Mouse (Mus musculus) adrenal gland, postnatal 4 days (tissue): ENCODE measurements at regions not wholly inside any gene's neighbourhood (a gene's known extent, or its start where the extent isn't known, plus 50 kb on each side); places are given as distances from the start of the nearest gene placed in this dataset.

Source experiments
- DNase-seq, 2 experiments: peaks; one replicate each; pipeline ENCODE4 v3.0.0; 2021 to 2022; ENCODE audit warnings: low spot score in 2 of 2, mixed read lengths in 2 of 2

DNA sequence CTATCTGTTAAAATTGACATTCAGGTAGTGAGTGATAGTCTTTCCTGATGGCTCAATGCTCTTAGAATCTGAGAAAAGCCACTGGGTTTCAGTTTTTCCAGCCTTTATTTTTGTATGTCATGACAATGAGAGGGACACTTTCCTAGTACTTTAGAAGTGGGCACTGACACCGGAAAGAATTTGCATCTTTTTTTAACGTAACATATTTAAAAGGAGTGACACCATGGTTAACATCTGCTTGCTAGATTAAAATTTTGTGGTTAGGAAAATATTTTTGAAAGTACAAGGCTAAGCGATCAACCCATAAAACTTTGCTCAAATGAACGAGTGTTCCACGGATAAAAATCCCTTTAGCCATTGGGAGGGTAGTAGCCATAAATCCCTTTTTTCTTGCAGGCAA is 174.7 kb downstream of the 1700129C05Rik start:
- no peak for DNase-seq

- DNase-seq, result no peak
Measured at GRCm38 (mm10) chr14:58967163-58967562, 175.5 kb downstream of the 1700129C05Rik start.

DNA sequence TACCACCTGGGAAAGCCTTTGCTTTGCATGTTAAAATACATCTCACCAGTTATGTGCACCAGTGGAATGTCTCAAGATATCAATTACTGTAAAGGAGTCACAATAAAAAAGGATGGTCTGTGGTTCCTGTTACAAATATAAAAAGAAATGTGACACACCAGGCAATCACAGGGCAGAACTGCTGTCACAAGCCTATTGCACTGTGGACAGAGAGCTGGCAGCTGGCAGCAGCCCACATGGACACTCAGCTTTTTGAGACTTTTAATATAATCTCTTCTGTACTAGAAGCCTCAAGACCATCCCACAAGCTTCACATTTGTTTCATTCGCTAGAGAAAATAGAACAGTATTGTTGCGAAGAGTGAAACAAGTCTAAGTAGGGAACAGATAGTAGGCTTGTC is 197.7 kb downstream of the 1700129C05Rik start:
- no peak for DNase-seq

GRCm38 (mm10) chr14:58943267-58943765 is 199.4 kb downstream of the 1700129C05Rik start:
- DNase-seq, result no peak

DNA sequence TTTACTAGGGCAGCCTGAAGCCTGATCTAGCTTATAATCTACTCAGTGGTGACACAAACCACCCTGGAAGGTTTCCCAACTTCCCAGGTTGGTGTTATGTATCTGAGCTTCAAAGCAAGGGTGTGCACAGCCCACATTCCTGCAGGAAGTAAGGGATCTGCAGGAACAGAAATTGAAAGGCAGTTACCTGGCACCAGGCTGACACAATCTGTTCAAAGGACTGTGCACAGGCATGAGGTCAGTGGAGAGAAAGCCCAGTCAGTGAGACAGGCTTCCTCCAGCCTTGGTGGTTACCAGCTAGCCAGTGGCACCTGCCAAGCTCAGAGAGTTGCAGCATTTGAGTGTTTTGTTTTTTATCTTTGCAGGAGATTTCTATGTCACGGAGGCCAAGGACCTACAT is 203.6 kb downstream of the 1700129C05Rik start:
- DNase-seq, result no peak

DNA sequence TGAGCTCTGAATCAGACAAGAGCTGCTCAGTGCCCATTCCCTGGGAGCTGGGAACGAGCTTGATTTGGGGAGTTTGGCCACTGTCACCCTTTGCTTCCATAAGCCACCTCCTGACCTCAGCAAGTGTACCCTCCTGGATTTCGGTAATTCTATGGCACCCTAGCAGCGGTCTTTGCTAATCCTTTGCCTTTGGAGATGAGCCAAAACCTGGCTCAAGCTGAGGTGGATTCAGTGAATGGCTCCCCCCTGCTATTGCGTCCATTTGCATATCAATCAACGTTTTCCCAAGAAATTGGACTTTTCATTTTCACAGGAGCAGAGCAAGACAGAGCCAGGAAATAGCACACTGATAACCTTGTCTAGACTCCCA is 204.1 kb downstream of the 1700129C05Rik start:
- DNase-seq, result no peak

DNA sequence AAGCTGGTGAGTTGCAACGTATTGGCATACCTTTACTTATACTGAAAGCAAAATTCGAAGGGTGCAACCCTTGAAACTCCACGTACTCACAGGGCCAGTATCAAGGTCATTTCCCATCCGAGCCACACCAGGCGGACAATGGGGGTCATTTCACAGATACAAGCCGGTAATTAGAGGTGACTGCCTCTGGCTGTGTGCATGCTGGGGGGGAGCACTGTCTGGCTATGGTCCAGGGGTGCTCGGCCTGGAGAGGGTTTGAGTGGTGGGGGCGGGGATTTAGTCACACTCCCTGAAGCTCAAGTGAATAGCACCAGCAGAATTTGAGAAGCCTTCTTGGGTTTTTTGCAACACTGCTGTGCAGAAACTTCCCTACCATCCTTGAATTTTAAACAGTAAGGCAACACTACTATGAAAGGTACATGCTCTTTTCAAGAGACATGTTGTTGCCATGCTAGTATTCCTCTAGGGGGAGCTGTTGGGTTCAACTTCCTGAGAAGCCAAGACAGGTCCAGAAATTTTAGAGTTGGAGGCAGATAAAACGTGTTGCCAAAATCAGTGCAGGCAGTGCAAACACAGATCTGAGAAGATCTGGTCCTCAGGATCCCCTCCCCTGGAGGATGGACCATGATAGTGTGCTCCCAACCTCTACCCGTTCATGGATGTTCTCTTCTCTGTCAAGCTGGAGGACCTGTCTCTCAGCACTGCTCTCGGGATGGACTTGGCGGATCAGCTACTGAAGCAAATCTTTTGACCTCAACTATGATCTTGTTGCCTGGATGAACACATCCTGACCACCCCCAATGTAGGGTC is 204.7 kb downstream of the 1700129C05Rik start:
- no peak for DNase-seq

DNA sequence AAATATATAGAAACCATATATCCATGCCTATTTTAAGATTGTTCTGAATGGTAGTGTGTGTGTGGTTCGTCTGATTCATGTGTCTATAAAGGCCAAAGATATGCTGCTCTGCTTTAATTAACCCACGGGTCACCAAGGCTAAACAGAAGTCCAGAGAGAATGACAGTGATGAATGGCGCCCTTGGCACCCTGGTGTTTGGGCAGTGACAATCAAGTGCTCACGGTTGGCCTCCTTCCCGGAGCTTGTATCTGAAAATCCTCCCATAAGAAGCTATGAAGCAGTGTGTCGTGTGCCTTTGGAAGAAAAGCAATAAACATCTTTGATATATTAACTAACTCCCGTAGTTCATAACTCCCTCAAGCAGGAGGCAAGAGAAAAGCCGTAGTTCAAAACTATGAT is 205.4 kb downstream of the 1700129C05Rik start:
- peak; percentile 18 to 27 for DNase-seq

- no peak for DNase-seq
Measured at GRCm38 (mm10) chr14:58936131-58936530, 206.6 kb downstream of the 1700129C05Rik start.

- DNase-seq, result no peak
Measured at GRCm38 (mm10) chr14:58917853-58918252, 224.8 kb downstream of the 1700129C05Rik start.

DNA sequence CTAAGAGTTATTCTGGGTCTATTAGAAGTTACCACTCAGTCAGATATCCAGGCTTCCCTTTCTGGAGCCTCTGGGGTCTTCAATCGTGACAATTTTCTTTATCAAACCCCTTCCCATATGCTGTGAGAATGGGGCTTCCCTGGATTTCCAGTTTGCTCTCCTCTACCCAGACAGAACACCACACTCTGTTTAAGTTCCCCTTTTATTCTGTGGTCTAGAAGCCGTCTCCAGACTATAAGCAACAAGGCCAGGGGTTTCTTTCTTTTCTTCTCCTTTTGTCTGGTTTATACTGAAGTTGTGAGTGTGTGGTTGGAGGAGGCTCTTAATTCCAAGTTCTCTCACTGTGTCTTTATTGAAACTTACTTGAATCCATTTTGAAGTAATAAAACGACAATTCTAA is 225.5 kb downstream of the 1700129C05Rik start:
- DNase-seq, result no peak

GRCm38 (mm10) chr14:58914937-58915336 is 227.8 kb downstream of the 1700129C05Rik start:
- DNase-seq, result no peak

DNA sequence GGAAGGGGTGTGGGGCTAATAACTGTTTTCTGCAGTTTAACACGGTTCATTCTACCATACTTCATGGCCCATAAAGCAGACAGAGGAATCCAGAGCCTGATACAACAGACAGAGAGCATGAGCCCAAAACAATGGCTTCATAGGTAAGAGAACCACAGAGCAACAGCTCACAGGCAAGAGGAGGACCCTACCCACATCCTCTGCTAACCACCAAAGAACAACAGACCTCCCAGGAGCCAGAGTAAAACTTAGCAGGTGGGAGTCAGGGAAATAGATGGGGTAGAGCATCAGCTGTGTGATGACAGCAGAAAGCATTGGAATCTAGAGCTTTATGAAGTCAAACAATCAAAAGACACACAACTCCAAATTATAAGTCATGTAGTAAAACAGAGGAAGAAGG is 231.8 kb downstream of the 1700129C05Rik start:
- DNase-seq, result no peak

GRCm38 (mm10) chr14:58907932-58908331 is 234.8 kb downstream of the 1700129C05Rik start:
- DNase-seq, result no peak

- no peak for DNase-seq
Measured at GRCm38 (mm10) chr14:58907359-58907758, 235.3 kb downstream of the 1700129C05Rik start.

DNA sequence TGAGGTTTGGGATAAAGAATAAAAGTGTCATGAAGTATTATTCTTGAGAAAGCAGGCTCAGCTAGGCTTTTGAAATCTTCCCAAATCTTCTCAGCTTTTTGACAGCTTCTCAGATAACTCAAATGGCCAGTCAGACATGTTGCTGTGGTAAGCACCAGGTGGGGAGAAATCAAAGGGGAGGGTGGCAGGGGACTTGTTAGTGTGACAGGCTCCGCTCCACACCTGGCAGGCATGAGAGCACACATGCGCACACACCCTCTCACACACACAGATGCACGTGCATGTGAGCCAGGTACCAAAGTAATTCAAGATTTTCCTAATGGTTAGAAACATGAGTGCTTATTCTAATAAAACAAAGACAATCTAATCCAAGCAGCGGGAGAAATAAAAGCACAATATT is 236.1 kb downstream of the 1700129C05Rik start:
- no peak for DNase-seq

DNA sequence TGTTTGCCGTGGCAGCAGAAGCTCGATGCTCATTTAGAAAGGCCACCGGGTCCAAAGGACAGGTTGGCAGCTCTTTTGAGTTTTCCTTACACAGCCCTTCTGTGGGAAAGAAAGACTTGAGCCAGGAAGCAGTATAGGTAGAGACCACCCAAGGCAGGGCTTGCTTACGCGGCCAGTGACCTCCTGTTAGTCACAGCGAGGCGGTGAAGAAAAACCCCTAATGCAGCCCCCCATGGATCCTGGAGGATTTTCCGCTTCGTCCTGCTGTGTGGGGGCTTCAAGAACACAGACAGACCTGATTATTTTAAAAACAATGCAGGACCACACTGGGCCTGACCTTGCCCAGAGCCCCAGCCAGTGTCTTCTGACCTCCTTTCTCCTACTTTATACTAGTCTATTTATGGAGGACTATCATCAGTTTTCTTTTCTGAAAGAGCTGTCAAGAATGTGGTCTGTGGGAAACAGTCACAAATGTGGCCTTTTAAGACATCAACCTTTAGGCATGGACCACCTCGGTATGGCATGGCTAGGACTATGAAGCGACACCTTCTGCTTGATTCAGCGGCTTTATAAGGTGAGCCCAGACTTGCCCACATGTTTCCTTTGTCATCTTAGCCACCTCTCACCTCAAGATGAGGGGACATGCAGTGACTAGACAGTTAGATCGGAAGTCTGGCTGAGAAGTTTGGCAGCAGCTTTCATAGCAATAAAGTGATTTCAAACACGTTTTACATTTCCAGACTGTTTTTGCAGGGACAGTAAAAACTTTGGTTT is 274.3 kb downstream of the 1700129C05Rik start:
- DNase-seq, result no peak

DNA sequence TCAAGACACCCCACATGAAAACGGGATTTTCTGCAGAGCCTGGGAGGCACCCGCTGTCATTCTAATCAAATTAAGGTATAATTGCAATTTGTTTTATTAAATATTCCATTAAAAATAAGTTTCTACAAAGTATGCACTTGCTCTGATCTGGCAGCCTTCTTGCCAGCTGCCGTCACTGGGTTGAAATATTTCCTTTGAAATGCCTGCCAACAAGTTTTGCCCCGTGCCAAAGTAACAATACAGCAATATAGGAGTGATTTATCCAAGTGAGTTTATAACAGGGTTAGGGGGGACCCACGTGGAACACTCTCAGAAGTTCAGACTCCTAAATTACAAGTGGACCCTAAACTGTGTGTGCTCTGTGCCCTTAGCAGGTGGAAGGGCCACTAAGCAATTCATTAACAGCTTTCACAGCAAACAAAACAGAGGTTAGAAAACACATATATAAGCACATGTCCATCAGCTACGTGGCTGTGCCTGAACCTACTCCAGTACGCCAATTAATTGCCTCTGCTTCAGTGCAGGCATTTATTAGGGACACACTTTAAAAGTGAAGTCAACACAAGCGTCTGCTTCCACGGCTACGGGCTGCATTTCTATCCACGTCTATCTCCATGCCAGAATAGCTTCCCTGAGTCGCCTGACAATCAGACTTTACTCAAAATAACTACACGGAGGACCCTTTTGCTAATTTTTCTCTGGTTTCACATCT is 275.1 kb downstream of the 1700129C05Rik start:
- no peak for DNase-seq

DNA sequence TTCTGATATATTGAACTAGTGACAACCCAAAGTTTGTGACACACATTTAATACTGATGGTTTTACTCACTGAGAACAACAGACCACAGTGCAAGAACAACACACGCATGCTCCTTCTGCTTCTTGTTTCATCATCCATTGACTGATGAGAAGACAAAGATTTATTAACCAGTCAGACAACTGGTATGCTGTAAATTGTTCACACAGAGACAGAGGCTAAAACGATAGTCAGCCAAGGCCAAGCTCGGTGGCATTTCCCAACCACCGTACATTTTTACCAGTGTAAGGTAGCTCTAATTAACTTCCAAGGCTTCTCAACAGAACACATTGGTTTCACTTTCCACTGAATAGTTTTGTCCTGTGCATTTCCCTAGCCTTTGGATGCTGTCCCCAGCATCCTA is 287.8 kb downstream of the 1700129C05Rik start:
- DNase-seq, result no peak

DNA sequence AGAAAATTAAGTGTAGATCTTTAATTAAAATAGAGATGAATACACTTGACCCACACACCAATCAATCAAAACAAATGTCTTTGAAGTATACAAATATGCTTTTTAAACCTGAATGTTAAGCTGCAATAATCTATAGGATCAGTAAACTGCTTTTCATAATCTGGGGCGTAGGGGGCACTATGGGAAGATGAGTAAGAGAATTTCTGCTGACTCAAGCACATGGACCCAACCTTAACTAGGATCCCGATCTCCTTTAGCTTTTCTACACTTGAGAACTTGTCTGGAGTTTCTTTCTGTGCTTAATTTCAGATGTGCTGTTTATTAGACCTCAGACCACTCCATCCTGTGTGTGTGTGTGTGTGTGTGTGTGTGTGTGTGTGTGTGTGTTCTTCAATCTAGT is 298.1 kb downstream of the 1700129C05Rik start:
- no peak for DNase-seq

- no peak for DNase-seq
Measured at GRCm38 (mm10) chr14:58842196-58842886, 300.4 kb downstream of the 1700129C05Rik start.
